Mouse (Mus musculus): ENCODE measurements around the gene Rgs10.

The Rgs10 gene

GRCm38 (mm10) chr7:128374156-128374555 lies 44.4 kb downstream of the Rgs10 start:
- no peak for DNase-seq (ENCODE audit: extremely low spot score, low read depth, low spot score)

- no peak for DNase-seq (ENCODE audit: extremely low spot score, low read depth, low spot score)
Observed at GRCm38 (mm10) chr7:128373751-128374150, 44.8 kb downstream of the Rgs10 start.

DNA sequence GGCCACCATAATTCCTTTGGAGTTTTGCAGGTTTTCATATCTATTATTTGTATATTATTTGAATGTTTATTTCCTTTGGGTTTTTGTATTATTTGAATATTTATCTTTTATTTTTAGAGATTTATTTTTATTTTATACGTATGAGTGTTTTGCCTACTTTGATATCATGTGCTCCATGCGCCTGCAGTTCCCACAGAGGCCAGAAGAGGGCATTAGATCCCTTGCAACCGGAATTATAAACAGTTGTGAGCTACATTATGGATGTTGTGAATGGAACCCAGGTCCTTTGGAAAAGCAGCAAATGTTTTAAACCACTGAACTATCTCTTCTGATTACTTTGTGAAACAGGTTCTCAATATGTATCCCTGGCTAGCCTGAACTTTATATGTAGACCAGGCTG lies 46.2 kb downstream of the Rgs10 start:
- no peak for DNase-seq (ENCODE audit: extremely low spot score, low read depth, low spot score)

DNA sequence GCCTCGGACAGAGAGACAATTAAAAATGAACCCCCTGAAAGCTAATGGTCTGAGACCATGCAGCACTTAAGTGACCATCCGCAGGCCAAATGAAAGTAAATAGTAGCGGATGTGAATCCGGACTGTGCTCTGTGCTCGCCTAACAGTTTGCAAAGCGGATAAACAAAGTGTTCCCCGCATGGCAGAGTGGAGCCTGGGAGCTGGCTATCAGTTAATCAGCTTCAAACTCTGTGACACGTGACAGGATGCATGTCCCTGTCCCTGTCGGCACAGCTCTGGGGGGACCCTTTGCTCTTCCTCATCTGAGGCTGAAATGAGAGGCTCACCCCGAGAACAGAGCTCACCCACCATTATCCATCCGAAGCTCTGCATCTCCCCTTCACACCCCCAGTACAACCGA lies 49.2 kb downstream of the Rgs10 start:
- no peak for DNase-seq (ENCODE audit: extremely low spot score, low read depth, low spot score)

- no peak for DNase-seq (ENCODE audit: extremely low spot score, low read depth, low spot score)
Observed at GRCm38 (mm10) chr7:128368828-128369227, 49.7 kb downstream of the Rgs10 start.

GRCm38 (mm10) chr7:128366654-128367053 lies 51.9 kb downstream of the Rgs10 start:
- no peak for DNase-seq (ENCODE audit: extremely low spot score, low read depth, low spot score)

DNA sequence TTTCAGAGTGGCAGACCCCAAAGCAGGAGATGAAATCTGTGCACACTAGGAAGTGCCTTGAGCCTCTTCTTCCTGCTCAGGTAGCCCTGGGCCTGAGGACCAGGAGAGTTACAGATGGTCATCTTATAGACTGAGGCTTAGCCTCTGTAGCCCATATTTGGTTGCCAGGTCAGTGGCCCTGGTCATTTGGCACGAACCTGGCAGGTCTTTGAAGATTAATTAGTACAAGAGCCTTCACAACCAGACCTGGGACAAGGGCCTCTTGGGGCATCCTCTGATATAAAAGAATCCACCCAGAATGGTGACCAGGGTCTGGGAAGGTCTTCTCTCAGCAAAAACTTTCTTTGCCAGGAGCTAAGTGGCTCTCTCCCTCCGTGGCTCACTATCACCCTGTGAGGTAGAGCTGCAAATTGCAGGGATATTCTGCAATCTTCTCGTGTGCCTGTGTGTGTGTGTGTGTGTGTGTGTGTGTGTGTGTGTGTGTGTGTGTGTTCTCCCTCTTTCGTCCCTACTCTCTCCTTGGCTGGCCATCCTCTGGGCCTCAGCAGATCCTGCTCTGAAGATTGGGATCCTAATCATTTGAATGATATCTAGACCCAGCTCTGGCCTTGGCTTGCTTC lies 53.4 kb downstream of the Rgs10 start:
- DNase-seq (ENCODE audit: extremely low spot score, low read depth, low spot score) = no peak

- DNase-seq (ENCODE audit: extremely low spot score, low read depth, low spot score) = no peak
Observed at GRCm38 (mm10) chr7:128364526-128364925, 54.0 kb downstream of the Rgs10 start.

DNA sequence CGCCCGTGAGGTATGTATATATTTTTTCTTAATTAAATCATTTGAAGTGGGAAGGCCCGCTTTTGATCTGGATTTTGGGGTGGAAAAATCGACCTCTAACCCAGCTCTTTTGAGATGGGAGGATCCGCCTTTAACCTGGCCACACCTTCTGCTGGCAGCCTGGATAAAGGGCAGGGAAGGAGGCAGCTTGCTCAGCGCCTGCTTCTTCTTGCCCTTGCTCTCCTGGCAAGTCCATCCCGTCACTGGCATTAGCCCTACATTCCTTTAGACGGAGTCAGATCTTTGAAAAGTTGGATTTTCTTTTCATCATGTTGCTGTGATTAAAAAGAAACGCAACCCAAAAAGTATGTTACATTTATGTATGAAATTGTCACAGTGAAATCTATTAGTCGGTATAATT lies 54.8 kb downstream of the Rgs10 start:
- DNase-seq (ENCODE audit: extremely low spot score, low read depth, low spot score) = no peak

- no peak for DNase-seq (ENCODE audit: extremely low spot score, low read depth, low spot score)
Observed at GRCm38 (mm10) chr7:128362916-128363315, 55.6 kb downstream of the Rgs10 start.

DNA sequence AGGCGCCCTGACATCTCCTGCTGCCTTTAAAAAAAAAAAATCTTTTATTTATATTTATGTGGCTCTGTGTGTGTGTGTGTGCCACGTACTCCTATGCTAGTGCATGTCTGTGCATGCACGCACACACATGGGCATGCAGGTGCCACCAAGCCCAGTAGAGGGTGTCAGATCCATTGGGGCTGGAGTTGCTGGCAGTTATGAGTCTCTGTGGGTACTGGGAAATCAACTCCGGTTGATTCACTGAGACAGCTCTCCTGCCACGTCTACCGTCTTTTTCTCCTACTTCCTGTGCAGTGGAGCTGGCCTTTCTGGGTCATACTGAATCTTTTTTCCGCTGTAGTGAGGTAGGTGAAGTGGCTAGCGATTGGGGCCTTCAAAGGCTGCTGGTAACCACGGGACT lies 58.8 kb downstream of the Rgs10 start:
- DNase-seq (ENCODE audit: extremely low spot score, low read depth, low spot score) = no peak

GRCm38 (mm10) chr7:128359164-128359563 lies 59.4 kb downstream of the Rgs10 start:
- no peak for DNase-seq (ENCODE audit: extremely low spot score, low read depth, low spot score)

DNA sequence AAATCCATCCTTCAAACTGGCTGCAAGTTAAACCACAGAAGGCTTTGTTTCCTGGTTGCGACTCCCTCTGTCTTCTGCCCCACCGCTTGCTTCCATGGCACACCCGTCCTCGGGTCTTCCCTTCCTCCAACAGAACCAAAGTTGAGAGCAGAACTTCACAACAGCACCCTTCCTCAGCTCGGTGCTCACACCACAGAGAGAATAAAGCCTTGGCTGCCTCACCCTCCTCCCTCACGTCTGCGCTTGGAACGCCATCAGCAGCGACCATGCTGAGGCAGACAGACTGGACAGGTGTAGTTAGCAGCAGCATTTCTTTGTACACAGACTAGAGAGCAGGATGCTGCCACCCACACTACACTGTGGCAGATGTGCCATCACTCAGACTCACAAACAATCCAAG lies 59.8 kb downstream of the Rgs10 start:
- DNase-seq (ENCODE audit: extremely low spot score, low read depth, low spot score) = no peak

DNA sequence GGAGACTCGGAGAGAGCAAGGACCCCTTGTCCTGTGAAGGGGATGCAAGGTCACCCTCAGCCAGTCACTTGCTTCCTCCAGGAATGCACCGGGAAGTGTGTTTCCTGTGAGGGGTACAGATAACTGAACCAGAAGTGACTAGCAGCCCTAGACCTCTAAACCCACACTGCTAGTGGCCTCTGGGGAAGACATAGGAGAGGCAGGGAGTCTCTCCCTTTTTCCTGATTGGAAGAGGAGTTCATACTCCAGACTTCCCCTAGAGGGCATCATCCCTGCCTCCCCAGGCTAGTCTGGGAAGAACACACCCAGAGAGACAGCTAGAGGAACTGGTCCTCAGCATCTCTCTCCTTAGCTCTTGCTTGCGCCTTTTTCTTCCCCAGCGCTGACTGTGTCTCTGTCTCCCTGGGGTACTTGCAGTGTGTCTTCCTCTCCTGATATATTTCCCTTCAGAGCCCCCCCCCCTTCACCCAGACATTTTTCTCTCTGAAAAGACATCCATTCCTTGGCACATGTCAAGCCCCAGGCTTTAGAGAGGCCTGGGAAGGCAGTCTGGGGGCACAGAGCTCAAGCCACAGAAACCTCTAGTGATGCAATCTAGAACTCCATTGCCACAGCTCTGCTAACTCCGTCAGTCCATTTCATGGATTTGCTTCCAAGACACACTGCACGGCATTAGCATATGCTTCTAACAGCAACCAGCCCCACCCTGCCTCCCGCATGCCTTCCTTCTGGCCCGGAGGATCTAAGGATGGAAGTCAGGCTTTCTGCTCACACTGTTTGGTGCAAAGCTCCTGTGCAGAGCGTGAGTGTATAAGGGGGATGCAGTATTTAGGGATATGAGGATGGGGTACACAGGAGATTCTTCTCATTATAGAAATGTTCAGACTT lies 61.4 kb downstream of the Rgs10 start:
- DNase-seq (ENCODE audit: extremely low spot score, low read depth, low spot score) = no peak

- DNase-seq (ENCODE audit: extremely low spot score, low read depth, low spot score) = no peak
Observed at GRCm38 (mm10) chr7:128355463-128355862, 63.1 kb downstream of the Rgs10 start.

- no peak for DNase-seq (ENCODE audit: extremely low spot score, low read depth, low spot score)
Observed at GRCm38 (mm10) chr7:128352721-128353120, 65.8 kb downstream of the Rgs10 start.

- DNase-seq (ENCODE audit: extremely low spot score, low read depth, low spot score) = no peak
Observed at GRCm38 (mm10) chr7:128351176-128351575, 67.4 kb downstream of the Rgs10 start.

DNA sequence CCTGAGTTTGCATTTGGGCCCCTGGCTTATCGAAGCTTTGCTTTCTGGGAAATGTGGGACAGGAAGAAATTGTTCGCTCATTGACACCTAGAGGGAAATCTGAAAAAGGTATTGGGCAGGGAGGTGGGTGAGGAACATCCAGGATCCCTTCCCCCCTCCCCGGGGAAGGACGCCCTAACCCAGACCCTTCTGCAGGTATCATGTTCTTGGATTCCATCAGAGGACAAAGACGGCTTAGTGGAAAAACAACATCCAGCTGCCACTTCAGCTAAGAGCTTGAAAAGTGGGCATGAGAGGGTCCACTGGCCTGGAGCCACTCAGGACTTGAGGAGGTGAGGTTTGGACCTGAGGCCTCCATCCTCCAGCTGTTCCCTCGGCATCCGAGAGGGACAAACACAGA lies 68.2 kb downstream of the Rgs10 start:
- no peak for DNase-seq (ENCODE audit: extremely low spot score, low read depth, low spot score)

- no peak for DNase-seq (ENCODE audit: extremely low spot score, low read depth, low spot score)
Observed at GRCm38 (mm10) chr7:128349751-128350150, 68.8 kb downstream of the Rgs10 start.

DNA sequence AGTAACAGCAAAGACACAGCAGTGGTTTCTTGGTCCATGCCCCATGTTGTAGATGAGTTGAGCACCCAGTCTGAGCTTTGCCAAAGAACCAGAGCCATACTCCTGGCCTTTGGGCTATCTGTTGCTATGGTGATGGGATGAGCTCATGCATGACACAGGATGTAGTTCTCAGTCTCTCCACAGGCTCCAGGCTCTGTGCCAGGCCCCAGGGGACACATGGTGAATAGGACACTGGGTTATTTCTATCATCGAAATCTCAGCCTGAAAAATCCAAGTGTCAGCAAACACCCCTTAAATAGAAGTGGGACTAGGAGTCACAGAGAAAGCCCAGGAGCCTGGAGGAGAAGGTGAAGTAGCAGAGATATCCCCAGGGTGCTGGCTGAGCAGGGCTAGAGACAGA lies 70.0 kb downstream of the Rgs10 start:
- no peak for DNase-seq (ENCODE audit: extremely low spot score, low read depth, low spot score)

DNA sequence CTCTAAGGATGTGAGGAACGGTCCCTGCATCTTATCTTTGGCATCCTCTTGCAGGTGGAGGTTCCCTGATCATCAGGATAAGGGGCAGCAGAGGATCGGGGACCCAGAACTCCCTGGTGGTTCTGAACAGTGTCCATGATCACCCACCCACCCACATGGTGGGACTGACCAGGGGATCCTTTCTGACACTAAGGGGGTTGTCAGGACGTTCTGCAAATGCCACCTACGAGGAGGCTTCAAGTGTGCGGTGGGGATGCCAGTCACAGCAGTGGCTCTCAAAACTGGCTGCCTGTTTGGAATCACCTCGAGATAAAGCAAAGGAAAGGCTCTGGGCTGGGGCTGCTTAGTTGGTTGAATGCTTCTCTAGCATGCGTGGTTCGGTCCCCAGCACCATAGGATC lies 71.6 kb downstream of the Rgs10 start:
- DNase-seq (ENCODE audit: extremely low spot score, low read depth, low spot score) = no peak

- DNase-seq (ENCODE audit: extremely low spot score, low read depth, low spot score) = no peak
Observed at GRCm38 (mm10) chr7:128346522-128346921, 72.0 kb downstream of the Rgs10 start.

- no peak for DNase-seq (ENCODE audit: extremely low spot score, low read depth, low spot score)
Observed at GRCm38 (mm10) chr7:128345691-128346090, 72.9 kb downstream of the Rgs10 start.
